Mouse (Mus musculus) c-Kit-positive CD71-positive TER-119-negative erythroid progenitor cells, embryonic 14.5 days (primary cell): ENCODE results near the gene 1700037H04Rik.
"Not testable (repeated sequence)": the region's sequence is repeated elsewhere in the genome, so short reads cannot be mapped to it uniquely, and the experiment has no call there.

ENCODE experiments used
- DNase-seq: peaks from one replicate; pipeline ENCODE4 v3.0.0-alpha.2; 2013; ENCODE audit warnings: low read depth

The 1700037H04Rik gene

GRCm38 (mm10) chr2:131128211-131128610, 31.7 kb downstream of the 1700037H04Rik start:
- DNase-seq = no peak

- no peak for DNase-seq
Observed at GRCm38 (mm10) chr2:131127161-131127730, 32.6 kb downstream of the 1700037H04Rik start, which contains the start of gene Hspa12b. Gene Hspa12b, plus strand, starts transcription at chr2:131127280.

GRCm38 (mm10) chr2:131125964-131126815, 33.7 kb downstream of the 1700037H04Rik start:
- no peak for DNase-seq

- DNase-seq = no peak
Observed at GRCm38 (mm10) chr2:131125157-131125963, 34.5 kb downstream of the 1700037H04Rik start.

- no peak for DNase-seq
Observed at GRCm38 (mm10) chr2:131124166-131124565, 35.7 kb downstream of the 1700037H04Rik start.

GRCm38 (mm10) chr2:131118968-131119574, 40.8 kb downstream of the 1700037H04Rik start:
- no peak for DNase-seq

- DNase-seq = no peak
Observed at GRCm38 (mm10) chr2:131105989-131106388, 53.9 kb downstream of the 1700037H04Rik start.

GRCm38 (mm10) chr2:131105061-131105460, 54.8 kb downstream of the 1700037H04Rik start:
- not testable (repeated sequence) for DNase-seq

- DNase-seq = no peak
Observed at GRCm38 (mm10) chr2:131104021-131104420, 55.9 kb downstream of the 1700037H04Rik start.

GRCm38 (mm10) chr2:131101530-131101929, 58.4 kb downstream of the 1700037H04Rik start:
- DNase-seq = no peak

GRCm38 (mm10) chr2:131097087-131097486, 62.8 kb downstream of the 1700037H04Rik start:
- no peak for DNase-seq
